Mouse (Mus musculus) thymus, adult 2 months (tissue): ENCODE data around the gene 1600014C23Rik.

Experiments
- CTCF ChIP-seq: fragments of 200-500 bp; IDR thresholded peaks from 2 replicates; pipeline ENCODE4 v1.5.1; 2012; ENCODE audit warnings: mild to moderate bottlenecking, control low read depth, low read length, moderate library complexity, borderline replicate concordance; ENCODE audit not compliant: control insufficient read depth, poor library complexity, insufficient read depth; ENCODE audit errors: extremely low read depth
- POLR2A ChIP-seq: fragments of 200-500 bp; IDR thresholded peaks from 2 replicates; pipeline ENCODE4 v1.6.1; 2012; ENCODE audit warnings: mild to moderate bottlenecking, low read length, control low read depth, moderate library complexity; ENCODE audit not compliant: control insufficient read depth, poor library complexity, insufficient read depth; ENCODE audit errors: extremely low read depth

- no peak for TF ChIP-seq CTCF
- no peak for TF ChIP-seq POLR2A
Observed at GRCm38 (mm10) chr17:45772096-45772495, 38.5 kb upstream of the 1600014C23Rik start.
